Mouse (Mus musculus) spleen, adult 2 months (tissue): ENCODE data around the gene 4933405L10Rik.

Source experiments
- CTCF ChIP-seq: fragments of 200-500 bp; IDR thresholded peaks from 2 replicates; pipeline ENCODE4 v1.5.1; 2011; ENCODE audit warnings: mild to moderate bottlenecking, inconsistent platforms; ENCODE audit not compliant: insufficient read depth, insufficient read length, insufficient replicate concordance; ENCODE audit errors: extremely low read depth
- POLR2A ChIP-seq: fragments of 200-500 bp; IDR thresholded peaks from 2 replicates; pipeline ENCODE4 v1.6.1; 2011; ENCODE audit warnings: low read depth, low read length, inconsistent platforms

DNA sequence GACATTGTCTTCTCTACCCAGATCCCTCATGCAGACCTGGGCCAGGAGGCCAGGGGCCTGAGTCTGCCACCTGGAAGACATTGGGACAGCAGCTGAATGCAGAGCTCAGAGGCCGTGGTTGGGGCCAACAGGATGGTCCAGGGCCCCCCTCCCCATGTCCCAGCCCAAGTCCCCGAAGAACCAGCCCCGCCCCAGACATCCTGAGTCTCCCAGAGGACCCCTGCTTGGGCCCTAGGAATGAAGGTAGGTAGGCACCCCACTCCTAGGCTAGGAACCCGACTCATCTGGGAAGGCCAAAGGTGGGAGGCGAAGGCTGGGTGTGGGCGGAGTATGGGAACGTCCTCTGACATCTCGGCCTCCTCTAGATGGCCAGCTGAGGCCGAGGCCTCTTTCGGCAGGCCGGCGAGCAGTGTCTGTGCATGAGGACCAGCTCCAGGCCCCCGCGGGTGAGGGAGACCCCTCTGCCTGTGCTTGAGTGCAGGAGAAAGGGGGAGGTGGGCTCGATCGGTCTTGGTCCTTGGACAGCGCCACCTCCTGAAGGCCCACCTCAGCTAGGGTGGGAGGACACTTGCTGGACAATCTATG lies 10.2 kb upstream of the 4933405L10Rik start:
- TF ChIP-seq POLR2A (no peak), CTCF (no peak)
